Mouse (Mus musculus) midbrain, postnatal 0 days (tissue): ENCODE data around the gene Cox8a. TPM values are rescaled to one million over a fixed set of nuclear protein-coding genes. Genes with fewer than 3 reads are reported as not detected.

ENCODE experiments used
- ATAC-seq: fragments of 200-750 bp; cut with Nextera tagmentation; 2 replicates; pipeline ENCODE4 v1.8.0; 2017; ENCODE audit warnings: moderate number of reproducible peaks, mild to moderate bottlenecking, moderate TSS enrichment, moderate library complexity; ENCODE audit not compliant: low FRiP score
- DNase-seq: peaks from one replicate; pipeline ENCODE4 v3.0.0-alpha.2; 2015; ENCODE audit warnings: low spot score
- H3K27ac ChIP-seq: fragments of 300-500 bp; sonication (generic); 2 replicates; pipeline ENCODE4 v1.5.1; 2014; ENCODE audit warnings: low read depth, mild to moderate bottlenecking, low read length, mixed read lengths
- H3K27me3 ChIP-seq: fragments of 300-500 bp; sonication (generic); 2 replicates; pipeline ENCODE4 v1.6.1; 2014; ENCODE audit warnings: low read length, control low read depth, mixed read lengths; ENCODE audit not compliant: insufficient read depth
- H3K36me3 ChIP-seq: fragments of 300-500 bp; sonication (generic); 2 replicates; pipeline ENCODE4 v1.6.1; 2014; ENCODE audit warnings: low read length, control low read depth, mixed read lengths; ENCODE audit not compliant: insufficient read depth
- H3K4me1 ChIP-seq: fragments of 300-500 bp; sonication (generic); 2 replicates; pipeline ENCODE4 v1.6.1; 2014; ENCODE audit warnings: mild to moderate bottlenecking, control low read depth, antibody characterized with exemption, low read length, mixed read lengths; ENCODE audit not compliant: insufficient read depth
- H3K4me2 ChIP-seq: fragments of 300-500 bp; sonication (generic); 2 replicates; pipeline ENCODE4 v1.6.1; 2014; ENCODE audit warnings: low read depth, mild to moderate bottlenecking, low read length, mixed read lengths; ENCODE audit not compliant: poor library complexity, severe bottlenecking
- H3K4me3 ChIP-seq: fragments of 300-500 bp; sonication (generic); 2 replicates; pipeline ENCODE4 v1.5.1; 2014; ENCODE audit warnings: low read depth, mild to moderate bottlenecking, low read length, moderate library complexity
- H3K9ac ChIP-seq: fragments of 300-500 bp; sonication (generic); replicated peaks from 2 replicates; pipeline ENCODE4 v1.6.1; 2014; ENCODE audit warnings: mild to moderate bottlenecking, low read length, moderate library complexity, mixed read lengths; ENCODE audit not compliant: poor library complexity, severe bottlenecking
- H3K9me3 ChIP-seq: fragments of 300-500 bp; sonication (generic); 2 replicates; pipeline ENCODE4 v1.6.1; 2016; ENCODE audit warnings: low read length, control low read depth
- CTCF ChIP-seq: IDR thresholded peaks from 2 replicates; pipeline ENCODE4 v1.5.1; 2016; ENCODE audit warnings: antibody characterized with exemption, mild to moderate bottlenecking
- WGBS: fragments of 180-500 bp; shearing (Covaris S2); extraction: QIAGEN DNeasy Blood & Tissue Kit; methylation state at CpG from one replicate; pipeline ENCODE4 v1.1.7; 2014; 5-methylcytosine and 5-hydroxymethylcytosine counted together
- polyA plus RNA-seq: library from polyadenylated mRNA; unstranded; fragments of >200 nt; fragmentation: Nextera tagmentation; extraction: Ambion mirVana; gene quantifications from 2 replicates; pipeline ENCODE4 v1.2.1, GENCODE M21; 2015
- total RNA-seq: library from RNA; depleted of rRNA; stranded (reverse); fragments of >200 nt; gene quantifications from 2 replicates; pipeline ENCODE4 v1.2.3, GENCODE M21; 2014

The Cox8a gene
- total and polyA plus RNA-seq, 2 experiments from 2014 or later = 1,471 to 1,645 TPM

DNA sequence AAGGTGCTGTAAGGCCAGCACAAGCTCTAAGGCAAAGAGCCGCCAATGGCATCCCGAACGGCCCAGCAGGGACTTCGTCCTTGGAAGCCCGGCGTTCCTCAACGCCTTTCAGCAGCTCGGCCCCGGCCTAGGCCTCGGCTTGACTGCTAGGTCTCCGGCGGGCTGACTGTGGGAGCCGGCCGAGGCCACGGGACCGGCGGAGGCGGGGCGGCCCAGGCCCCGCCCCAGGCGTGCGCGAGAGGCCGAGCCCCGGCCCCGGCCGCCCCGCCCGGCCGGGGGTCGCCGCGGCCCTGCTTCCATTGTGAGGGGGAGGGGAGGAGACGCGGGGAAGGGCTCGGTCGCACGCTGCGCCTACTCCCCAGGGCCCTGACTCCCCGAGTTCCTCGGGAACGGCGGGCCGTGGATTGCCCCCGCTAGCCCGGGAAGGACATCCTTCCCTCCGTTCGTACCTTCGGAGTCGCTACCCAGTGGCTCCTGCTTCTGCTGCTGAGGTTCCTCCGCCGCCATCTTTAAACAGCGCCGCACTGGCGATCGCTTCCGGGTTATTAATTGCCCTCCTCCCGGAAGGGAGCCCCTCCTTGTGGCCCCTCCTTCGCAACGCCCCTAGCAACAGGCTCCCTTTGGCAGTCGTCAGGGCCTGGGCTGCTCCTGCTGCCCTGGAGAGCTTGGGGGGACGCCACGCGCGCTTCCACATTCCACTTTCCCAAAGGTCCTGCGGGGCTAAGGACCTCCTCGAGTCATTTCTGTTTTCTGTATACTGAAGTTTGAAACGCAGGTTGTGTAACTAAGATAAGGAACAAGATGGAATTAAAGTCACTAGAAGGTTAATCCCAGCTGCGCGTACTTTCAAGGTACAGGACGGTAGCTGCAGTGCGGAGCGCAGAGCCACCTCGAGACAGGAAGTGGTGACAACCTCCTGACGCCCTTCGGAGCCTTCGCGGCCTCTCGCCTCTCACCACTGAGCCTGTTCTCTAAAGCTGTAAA, 11.4 kb downstream of the Cox8a start, which contains the start of gene Otub1:
Otub1 (minus strand) TSS at position 564 of the 984 bp plus-strand sequence.
- H3K27ac ChIP-seq = peak within 1 kb of the TSS; percentile 89
- peaks cover 23% of the 10 kb centered on the region for H3K36me3 ChIP-seq
- H3K9ac ChIP-seq = peak within 1 kb of the TSS; percentile 86
- H3K4me2 ChIP-seq = peak within 1 kb of the TSS; percentile 88
- under 1% methylated on average over 77 of the region's 79 CpGs for WGBS
- H3K9me3 ChIP-seq = no peaks in the 10 kb centered on the region
- peak; percentile 96 for ATAC-seq
- no peak; the same call in 1 of the 2 replicates for TF ChIP-seq CTCF
- H3K4me1 ChIP-seq = peaks cover 11% of the 10 kb centered on the region
- peak; percentile 96 for DNase-seq
- H3K4me3 ChIP-seq = peak within 1 kb of the TSS; percentile 65
- no peaks in the 10 kb centered on the region for H3K27me3 ChIP-seq

DNA sequence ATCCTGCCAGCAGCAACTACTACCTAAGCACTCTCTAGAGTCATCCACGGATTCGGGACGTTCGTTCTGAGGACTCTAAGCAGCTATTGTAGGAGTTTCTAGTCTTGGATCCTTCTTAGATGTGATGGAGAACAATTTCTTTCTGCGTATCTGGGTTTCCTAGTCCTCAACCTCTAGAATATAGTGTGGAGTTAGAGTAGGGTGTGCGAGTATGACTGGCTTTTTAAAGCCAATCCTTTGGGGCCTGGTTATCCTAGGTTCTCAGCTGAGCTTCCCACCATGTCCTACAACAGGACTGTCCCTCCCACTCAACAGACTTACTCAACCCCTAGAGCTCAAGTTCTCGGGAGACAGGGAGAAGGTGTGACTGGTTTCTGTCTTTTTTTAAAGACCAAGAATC, 12.1 kb downstream of the Cox8a start:
- peak overlapping the region; percentile 88 for H3K4me2 ChIP-seq
- 34% methylated on average over 7 of the region's 7 CpGs for WGBS

DNA sequence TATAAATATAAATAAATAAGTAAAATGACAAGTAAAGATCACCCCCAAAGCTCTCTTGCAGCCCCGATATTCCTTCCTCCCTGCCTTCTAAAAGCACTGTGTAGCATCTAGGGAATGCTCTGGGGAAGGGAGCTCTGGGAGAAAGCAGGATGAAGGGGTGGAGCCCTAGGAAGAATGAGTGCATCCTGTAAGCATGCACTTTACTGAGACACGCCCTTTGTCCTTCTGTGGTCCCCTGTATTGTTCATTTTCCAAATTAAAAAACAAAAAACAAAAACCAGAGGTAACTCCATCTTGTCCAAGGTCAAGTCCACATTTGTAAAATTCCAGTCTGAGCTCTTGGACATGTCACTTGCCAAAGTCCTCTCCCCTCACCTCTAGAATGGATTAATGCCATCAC, 12.5 kb downstream of the Cox8a start:
- DNase-seq (no peak), ATAC-seq (no peak)
- Histone ChIP-seq H3K27me3 (no peaks in the 10 kb centered on the region), H3K4me2 (peak overlapping the region; percentile 88), H3K27ac (no peak overlapping the region), H3K4me3 (peak overlapping the region; percentile 65), H3K36me3 (peaks cover 33% of the 10 kb centered on the region), H3K9ac (peak overlapping the region; percentile 86), H3K4me1 (peaks cover 11% of the 10 kb centered on the region), H3K9me3 (no peaks in the 10 kb centered on the region)
- WGBS = 70% methylated on average over 2 of the region's 2 CpGs
- TF ChIP-seq CTCF = no peak

More for the DNA sequence above, 12.1 kb downstream of the Cox8a start:
- Histone ChIP-seq H3K27ac (peak overlapping the region; percentile 89), H3K27me3 (no peaks in the 10 kb centered on the region), H3K4me3 (peak overlapping the region; percentile 65), H3K4me1 (peaks cover 11% of the 10 kb centered on the region), H3K9me3 (no peaks in the 10 kb centered on the region), H3K36me3 (peaks cover 29% of the 10 kb centered on the region), H3K9ac (peak overlapping the region; percentile 86)
- TF ChIP-seq CTCF = no peak
- no peak for ATAC-seq
- no peak for DNase-seq

DNA sequence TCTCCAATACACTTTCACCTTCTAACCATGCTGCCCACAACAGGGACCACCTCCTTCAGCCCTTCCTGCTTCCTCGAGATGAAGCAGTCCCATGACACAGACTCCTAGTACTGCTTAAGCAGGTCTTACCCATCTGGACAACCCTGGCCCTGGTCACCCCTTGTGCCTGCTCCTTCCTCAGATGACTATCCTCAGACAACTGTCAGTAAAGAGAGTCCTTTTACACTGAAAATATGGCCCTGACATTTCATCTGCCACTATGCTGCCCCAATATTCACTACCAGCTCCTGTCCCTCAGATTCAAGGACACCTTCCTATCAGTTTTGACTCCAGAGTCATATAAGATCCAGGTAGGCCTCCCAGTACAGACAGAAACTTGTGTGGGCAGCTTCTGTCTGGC, 17.0 kb downstream of the Cox8a start:
- no peak for DNase-seq
- no peak for ATAC-seq
- no peak overlapping the region for H3K4me3 ChIP-seq
- H3K9me3 ChIP-seq = no peaks in the 10 kb centered on the region
- H3K27me3 ChIP-seq = no peaks in the 10 kb centered on the region
- no peak overlapping the region for H3K27ac ChIP-seq
- peaks cover 7% of the 10 kb centered on the region; the same call in 1 of the 2 replicates for H3K4me1 ChIP-seq
- no peak overlapping the region for H3K4me2 ChIP-seq
- TF ChIP-seq CTCF = no peak
- peaks cover 55% of the 10 kb centered on the region for H3K36me3 ChIP-seq
- WGBS = 68% methylated on average over 1 of the region's 1 CpGs
- no peak overlapping the region for H3K9ac ChIP-seq

DNA sequence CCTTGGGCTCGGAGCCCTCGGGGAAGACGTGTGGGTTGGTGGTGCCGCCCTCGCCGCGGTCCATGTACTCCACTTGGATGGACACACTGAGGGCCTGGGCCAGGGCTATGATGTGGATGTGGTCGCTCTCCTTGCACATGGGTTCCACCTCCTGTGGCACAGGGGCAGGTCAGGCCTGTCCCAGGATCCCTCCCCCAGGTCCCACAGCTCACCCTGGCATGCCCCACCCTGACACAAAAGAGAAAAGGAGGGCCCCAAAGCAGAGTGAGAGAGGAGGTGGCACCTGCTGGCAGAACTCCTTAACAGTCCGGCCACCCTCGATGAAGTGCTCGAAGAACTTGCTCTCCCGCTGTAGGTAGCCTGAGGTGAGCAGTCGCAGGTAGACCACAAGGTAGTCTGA, 18.3 kb downstream of the Cox8a start:
- Histone ChIP-seq H3K27me3 (no peaks in the 10 kb centered on the region), H3K9ac (no peak overlapping the region), H3K4me1 (no peaks in the 10 kb centered on the region), H3K27ac (no peak overlapping the region), H3K36me3 (peaks cover 55% of the 10 kb centered on the region), H3K4me2 (no peak overlapping the region), H3K4me3 (no peak overlapping the region), H3K9me3 (no peaks in the 10 kb centered on the region)
- no peak for DNase-seq
- WGBS = 89% methylated on average over 13 of the region's 13 CpGs
- no peak for ATAC-seq
- TF ChIP-seq CTCF = no peak

DNA sequence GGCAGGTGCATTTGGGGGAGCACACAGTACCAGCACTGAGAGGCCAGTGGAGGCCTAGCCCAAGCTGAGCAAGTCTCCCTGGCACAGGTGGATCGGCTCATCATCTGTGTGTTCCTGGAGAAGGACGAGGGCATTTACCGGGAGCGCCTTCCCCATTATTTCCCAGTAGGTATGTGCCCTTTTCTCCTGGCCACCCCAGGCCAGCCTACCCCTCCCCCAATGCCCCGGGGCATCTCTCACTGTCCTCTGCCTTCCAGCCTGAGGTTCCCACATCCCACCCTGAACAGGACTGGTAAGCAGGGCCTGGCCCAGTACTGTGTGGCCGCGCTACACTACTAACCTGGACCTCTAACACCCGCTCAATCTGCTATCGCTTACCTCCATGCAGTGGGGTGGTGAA, 20.0 kb downstream of the Cox8a start:
- WGBS = 76% methylated on average over 9 of the region's 9 CpGs
- no peaks in the 10 kb centered on the region for H3K9me3 ChIP-seq
- DNase-seq (no peak), ATAC-seq (peak; percentile 25; the same call in 1 of the 2 replicates)
- no peaks in the 10 kb centered on the region for H3K4me1 ChIP-seq
- H3K9ac ChIP-seq = no peak overlapping the region
- no peaks in the 10 kb centered on the region for H3K27me3 ChIP-seq
- TF ChIP-seq CTCF = no peak
- no peak overlapping the region for H3K4me2 ChIP-seq
- H3K27ac ChIP-seq = no peak overlapping the region
- peaks cover 40% of the 10 kb centered on the region for H3K36me3 ChIP-seq
- H3K4me3 ChIP-seq = no peak overlapping the region
